Mouse (Mus musculus): Measurements from ENCODE around the gene Dis3l2.
A peak's percentile ranks its signal among the peaks of the same experiment; 100 is the strongest.

Gene Dis3l2

GRCm38 (mm10) chr1:86925776-86926175, 222.2 kb downstream of the Dis3l2 start:
- no peak for DNase-seq

DNA sequence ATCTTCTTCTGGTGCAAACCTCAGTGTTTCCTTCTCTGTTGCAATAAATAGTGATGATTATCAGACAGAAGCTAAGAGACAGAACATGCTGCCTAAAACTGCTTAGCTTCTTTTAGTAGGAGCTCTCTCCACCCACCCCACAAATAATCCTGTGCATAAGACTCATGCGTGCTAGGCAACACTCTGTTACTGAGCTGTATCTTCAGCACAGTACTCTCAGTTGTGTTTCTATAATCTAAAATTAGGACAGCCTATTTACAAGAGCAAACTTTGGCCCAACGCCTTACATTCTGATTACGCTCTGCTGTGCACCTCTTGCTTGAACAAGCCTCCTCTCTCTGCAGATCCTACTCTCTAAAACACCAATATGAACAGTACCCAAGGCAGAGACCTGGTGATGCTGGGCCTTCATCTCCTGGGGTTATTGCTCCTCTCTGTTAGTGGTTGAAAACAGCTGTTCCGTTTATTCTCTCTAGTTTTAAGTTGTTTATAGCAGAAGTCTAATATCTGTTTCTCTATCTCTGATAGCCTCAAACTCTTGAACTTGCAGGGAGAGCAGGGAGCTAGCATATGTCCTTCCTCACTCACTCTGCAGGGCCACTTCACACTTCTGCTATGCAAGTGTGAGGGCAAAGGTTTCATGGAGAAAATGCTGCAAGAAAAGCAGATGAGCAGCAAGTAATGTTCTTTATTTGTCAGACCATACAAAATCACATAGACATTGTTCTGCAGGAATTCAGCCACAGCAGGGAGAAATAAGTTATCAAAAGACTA, 228.2 kb downstream of the Dis3l2 start:
- no peak for DNase-seq

- DNase-seq: no peak
Measured at GRCm38 (mm10) chr1:86932810-86933209, 229.2 kb downstream of the Dis3l2 start.

DNA sequence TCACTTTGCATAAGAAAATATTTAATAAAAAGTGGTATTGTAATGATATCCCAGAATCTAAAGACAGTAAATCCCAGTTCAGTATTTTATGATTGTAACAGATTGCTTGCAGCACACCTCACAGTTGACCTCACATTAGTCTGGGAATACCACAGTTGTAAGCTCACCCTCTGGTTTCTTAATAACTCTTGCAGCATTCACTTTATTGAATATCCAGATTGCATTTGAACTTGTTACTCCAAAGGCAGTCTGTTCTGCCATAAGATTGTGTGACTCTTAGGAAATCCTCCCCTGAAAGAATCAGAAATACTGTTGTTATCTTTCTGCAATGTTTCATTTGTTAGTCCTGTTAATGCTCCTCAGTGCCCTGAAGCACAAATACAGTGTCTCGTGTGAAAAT, 230.0 kb downstream of the Dis3l2 start:
- DNase-seq: no peak

- no peak for DNase-seq
Measured at GRCm38 (mm10) chr1:86951501-86952205, 248.0 kb downstream of the Dis3l2 start.

DNA sequence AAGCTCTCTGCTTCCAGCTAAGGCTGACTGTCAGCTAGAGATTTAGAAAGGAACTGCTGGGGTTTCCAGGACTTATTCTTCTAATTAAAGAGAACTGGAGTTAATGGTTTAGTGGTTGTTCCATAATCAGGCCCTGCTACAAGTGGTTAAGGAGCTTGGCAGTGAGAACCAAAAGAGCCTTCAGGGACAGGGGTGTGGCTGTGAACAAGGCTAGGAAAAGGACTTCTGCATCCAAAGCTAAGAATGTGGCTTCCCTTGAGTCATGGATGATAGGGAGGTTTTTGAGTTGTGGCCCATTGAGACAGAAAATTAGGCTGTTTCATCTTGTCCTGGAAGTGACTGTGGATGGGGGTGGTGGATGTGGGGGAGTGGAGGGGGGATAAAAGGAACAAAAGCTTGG, 252.2 kb downstream of the Dis3l2 start:
- no peak for DNase-seq

- no peak for DNase-seq
Measured at GRCm38 (mm10) chr1:86968261-86968964, 264.8 kb downstream of the Dis3l2 start.

DNA sequence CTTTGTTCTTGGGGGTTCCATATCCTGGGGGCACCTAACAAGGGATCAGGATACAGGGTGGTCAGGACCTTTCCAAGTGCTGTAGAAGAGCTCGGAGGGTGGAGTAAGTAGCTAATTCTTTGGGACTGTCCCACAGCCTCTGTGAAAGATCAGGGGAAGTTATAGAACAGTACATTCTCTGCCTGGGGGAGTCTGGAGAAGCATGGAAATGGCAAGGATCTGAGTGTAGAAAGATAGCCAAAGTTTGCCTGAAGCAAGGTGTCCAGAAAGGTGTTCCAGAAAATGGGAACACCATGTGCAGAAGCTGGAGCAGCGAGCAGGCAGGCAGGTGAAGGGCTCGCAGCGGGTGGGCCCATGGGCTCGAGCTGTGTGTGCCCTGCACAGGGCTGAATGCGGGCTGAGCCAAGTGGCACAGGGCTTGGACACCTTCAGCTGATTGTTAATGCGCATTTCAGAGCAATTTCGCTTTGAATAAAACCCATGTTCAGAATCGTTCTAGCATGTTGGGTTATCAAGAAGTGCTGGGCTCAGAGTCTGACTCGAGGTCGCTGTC, 265.6 kb downstream of the Dis3l2 start:
- peak; percentile 33 for DNase-seq

DNA sequence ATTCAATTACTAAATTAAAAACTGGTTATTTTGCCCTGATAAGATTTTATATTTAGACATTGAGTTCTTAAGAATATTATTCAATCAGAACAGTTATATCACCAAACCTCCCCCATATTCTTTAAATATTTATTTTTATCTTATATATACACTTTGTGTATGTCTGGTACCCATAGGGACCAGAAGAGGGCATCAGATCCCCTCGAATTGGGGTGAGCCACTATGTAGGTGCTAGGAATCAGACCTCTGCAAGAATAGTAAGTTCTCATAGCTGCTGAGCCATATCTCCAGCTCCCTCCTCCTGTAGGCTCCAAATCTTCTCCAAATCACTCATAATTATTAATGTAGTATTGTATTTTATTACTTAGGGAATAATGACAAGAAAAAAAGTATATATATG, 269.1 kb downstream of the Dis3l2 start:
- DNase-seq: no peak

- no peak for DNase-seq
Measured at GRCm38 (mm10) chr1:86977018-86977417, 273.4 kb downstream of the Dis3l2 start.

DNA sequence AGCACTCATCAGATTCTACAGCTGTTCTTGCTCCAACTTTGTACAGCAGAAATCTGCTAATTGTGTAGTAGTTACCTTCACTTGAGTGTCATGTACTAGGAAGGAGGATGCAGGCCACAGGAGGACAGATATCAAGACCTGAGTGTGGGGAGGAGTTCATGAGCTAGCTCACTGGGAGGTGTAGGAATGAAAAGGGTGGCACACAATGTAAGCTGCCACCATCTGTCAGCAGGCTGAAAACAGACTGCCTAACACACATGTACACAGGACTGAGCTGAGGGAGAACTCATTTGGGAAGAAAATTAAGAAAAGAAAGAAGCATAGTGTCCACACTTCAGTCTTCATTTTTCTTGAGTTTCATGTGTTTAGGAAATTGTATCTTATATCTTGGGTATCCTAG, 282.8 kb downstream of the Dis3l2 start:
- DNase-seq: no peak

DNA sequence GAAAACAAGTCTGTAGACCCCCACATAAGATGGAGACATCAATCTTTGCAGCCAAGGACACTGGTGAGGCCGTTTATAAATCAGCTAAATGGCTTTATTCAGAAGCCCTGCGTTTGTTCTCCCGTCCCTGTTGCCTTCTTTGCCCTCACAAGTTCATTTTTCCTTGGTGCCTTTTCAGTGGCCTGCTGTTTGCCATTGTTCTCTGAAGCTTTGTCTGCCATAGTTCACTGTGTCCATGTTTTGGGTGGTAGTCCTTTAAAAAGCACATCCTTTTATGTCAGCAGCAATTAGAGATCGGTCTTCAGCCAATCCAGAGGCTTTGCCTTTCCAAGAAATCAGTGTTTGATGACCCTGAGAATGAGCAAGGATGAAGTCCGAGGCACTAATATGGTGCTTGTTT, 289.2 kb downstream of the Dis3l2 start:
- no peak for DNase-seq

DNA sequence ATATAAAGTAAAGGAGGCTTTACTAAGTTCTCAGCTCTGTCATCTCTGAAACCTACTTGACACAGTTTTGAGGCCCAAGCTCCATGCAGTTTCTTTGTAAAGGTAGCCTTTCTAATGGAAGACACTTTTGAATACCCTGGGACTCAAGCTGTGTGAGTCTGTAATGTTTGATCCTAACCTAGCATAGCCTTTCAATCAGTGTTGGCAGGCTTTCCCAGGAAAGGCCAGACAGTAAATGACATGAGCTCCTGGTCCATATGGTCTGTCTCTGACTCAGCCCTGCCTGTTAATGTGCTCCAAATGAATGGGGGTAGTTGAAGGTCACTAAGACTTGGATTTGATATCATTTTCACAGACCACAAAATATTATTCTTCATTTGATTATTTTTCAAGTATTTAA, 290.4 kb downstream of the Dis3l2 start:
- no peak for DNase-seq

DNA sequence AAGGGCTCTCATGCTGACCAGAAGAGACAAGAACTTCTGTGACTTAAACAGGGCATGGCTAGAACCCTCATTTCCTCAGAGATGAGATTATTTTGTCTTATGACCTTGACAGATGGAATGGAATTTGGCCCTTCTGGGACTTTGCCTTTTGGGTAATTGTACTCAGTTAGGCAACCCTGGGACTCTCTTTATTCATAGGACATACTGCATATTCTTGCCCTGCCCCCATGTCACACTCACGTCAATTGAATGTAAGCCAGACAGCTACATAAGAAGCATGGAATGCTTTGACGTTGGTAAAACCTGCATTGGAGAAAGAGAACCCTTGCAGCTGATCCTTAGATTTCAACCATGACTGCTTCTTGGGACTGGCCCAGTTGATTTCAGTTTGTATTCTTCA, 294.4 kb downstream of the Dis3l2 start:
- DNase-seq: no peak

DNA sequence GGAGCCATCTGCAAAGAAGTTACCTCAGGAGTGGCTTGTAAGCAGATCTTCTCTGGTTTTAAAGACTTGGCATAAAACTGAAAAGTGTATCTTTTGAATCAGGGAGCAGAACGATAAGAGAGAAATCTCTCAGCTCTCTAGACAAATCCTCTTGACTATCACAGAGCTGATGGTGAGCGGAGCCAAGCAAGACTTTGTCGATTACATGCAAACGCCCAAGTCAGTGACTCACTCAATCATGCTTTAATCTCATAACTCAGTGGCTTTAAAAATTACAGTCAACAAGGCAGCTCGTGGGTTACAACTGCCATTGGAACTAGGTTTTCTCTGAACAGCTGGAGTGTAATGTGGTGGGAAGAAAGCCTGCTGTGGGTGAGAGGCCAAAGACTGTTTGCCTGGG, 297.8 kb downstream of the Dis3l2 start:
- no peak for DNase-seq

- no peak for DNase-seq
Measured at GRCm38 (mm10) chr1:87002545-87003168, 299.0 kb downstream of the Dis3l2 start.

- no peak for DNase-seq
Measured at GRCm38 (mm10) chr1:87003169-87003552, 299.6 kb downstream of the Dis3l2 start.

DNA sequence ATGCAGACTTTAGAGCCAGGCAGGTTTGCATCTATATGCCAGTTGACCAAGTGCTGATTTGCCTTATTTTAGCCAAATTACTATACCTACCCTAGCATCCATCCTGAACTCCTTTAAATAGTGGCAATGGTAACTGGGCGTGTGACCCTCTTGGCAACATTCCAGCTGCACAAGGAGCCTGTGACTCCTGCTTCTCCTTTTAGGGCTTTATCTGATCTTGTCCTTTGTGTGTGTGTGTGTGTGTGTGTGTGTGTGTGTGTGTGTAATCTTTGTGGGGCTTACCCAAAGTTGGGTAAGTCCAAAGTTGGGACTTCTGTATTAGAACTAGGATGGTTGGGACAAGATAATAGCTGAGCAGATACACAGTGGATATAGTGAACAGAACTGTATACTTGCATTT, 302.8 kb downstream of the Dis3l2 start:
- no peak for DNase-seq

GRCm38 (mm10) chr1:87008211-87008610, 304.6 kb downstream of the Dis3l2 start:
- DNase-seq: no peak

- DNase-seq: no peak
Measured at GRCm38 (mm10) chr1:87009156-87009555, 305.5 kb downstream of the Dis3l2 start.

GRCm38 (mm10) chr1:87010629-87011330, 307.2 kb downstream of the Dis3l2 start:
- DNase-seq: no peak

DNA sequence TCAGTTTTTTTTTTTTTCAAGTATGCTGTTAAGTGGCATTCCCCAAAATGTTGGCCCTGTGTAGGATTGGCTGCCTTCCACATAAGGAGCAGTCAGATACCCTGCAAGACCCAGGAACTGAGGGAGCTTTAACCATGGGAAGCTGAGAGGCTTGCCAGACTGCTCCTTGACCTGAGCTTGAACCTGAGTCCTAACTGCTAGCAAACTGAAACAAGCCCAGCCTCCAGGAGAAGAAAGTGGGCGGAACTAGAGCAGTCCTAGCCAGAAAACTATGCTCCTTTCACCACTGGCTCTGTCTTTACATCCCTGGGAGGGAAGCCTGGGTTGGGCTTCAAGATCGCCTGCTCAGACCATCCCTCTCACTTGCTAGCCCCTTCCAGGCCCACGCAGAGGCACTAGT, 308.1 kb downstream of the Dis3l2 start:
- no peak for DNase-seq

- peak; percentile 91 for DNase-seq
Measured at GRCm38 (mm10) chr1:87012606-87013005, 309.0 kb downstream of the Dis3l2 start.

Measured in cerebellum, adult 9-11 months (tissue).